Mouse (Mus musculus) MEL (cell line): ENCODE data around the gene Rassf5. TPM values are rescaled to one million over a fixed set of nuclear protein-coding genes. Genes with fewer than 3 reads are reported as not detected.

Source experiments
- DNase-seq: peaks from one replicate; pipeline ENCODE4 v3.0.0; 2011; ENCODE audit warnings: low read depth, low spot score
- H3K27ac ChIP-seq: 2 replicates; pipeline ENCODE4 v1.5.1; 2012; ENCODE audit warnings: low read depth, mild to moderate bottlenecking, control low read depth, low read length, moderate library complexity; ENCODE audit not compliant: control insufficient read depth
- H3K27me3 ChIP-seq, 2 experiments: fragments of 150-350 bp in 1 of 2; sonication (generic) in 1 of 2; 2 replicates each; pipeline ENCODE4 v1.6.1; 2012; ENCODE audit warnings: low read length in 2 of 2, mild to moderate bottlenecking in 2 of 2, improper control_type of control experiment in 1 of 2, moderate library complexity in 1 of 2; ENCODE audit not compliant: insufficient read depth in 2 of 2, control insufficient read depth in 1 of 2
- H3K36me3 ChIP-seq, 2 experiments: 2 replicates each; pipeline ENCODE4 v1.6.1; 2012 to 2014; ENCODE audit warnings: low read length in 2 of 2, improper control_type of control experiment in 1 of 2, inconsistent platforms in 1 of 2, mild to moderate bottlenecking in 1 of 2; ENCODE audit not compliant: insufficient read depth in 2 of 2, control insufficient read depth in 1 of 2
- H3K4me1 ChIP-seq, 2 experiments: fragments of 150-350 bp in 1 of 2; sonication (generic) in 1 of 2; 2 replicates each; pipeline ENCODE4 v1.6.1; 2012; ENCODE audit warnings: low read length in 2 of 2, improper control_type of control experiment in 1 of 2, mild to moderate bottlenecking in 1 of 2; ENCODE audit not compliant: insufficient read depth in 2 of 2, control insufficient read depth in 1 of 2
- H3K4me3 ChIP-seq, 2 experiments: fragments of 150-350 bp in 1 of 2; sonication (generic) in 1 of 2; 2 replicates each; pipeline ENCODE4 v1.5.1; 2012; ENCODE audit warnings: low read depth in 2 of 2, low read length in 2 of 2, mild to moderate bottlenecking in 2 of 2, moderate library complexity in 2 of 2, control low read depth in 1 of 2, improper control_type of control experiment in 1 of 2; ENCODE audit not compliant: control insufficient read depth in 1 of 2, insufficient read depth in 1 of 2
- H3K79me2 ChIP-seq: 2 replicates; pipeline ENCODE4 v1.6.1; 2012; ENCODE audit warnings: mild to moderate bottlenecking, low read length, moderate library complexity; ENCODE audit not compliant: control insufficient read depth, poor library complexity, insufficient read depth
- H3K9ac ChIP-seq: 2 replicates; pipeline ENCODE4 v1.6.1; 2012; ENCODE audit warnings: low read depth, mild to moderate bottlenecking, control low read depth, low read length, moderate library complexity; ENCODE audit not compliant: control insufficient read depth, poor library complexity, severe bottlenecking
- H3K9me3 ChIP-seq: fragments of 150-350 bp; sonication (generic); replicated peaks from 2 replicates; pipeline ENCODE4 v1.6.1; 2012; ENCODE audit warnings: mild to moderate bottlenecking, low read length, improper control_type of control experiment, moderate library complexity; ENCODE audit not compliant: insufficient read depth
- CHD1 ChIP-seq: IDR thresholded peaks from 2 replicates; pipeline ENCODE4 v1.6.1; 2012; ENCODE audit warnings: low read depth, mild to moderate bottlenecking, inconsistent platforms, low read length, improper control_type of control experiment
- ELF1 ChIP-seq: IDR thresholded peaks from 2 replicates; pipeline ENCODE4 v1.6.1; 2014; ENCODE audit warnings: low read depth, mild to moderate bottlenecking, inconsistent platforms, low read length, improper control_type of control experiment, moderate library complexity
- ETS1 ChIP-seq: IDR thresholded peaks from 2 replicates; pipeline ENCODE4 v1.6.1; 2012; ENCODE audit warnings: low read depth, mild to moderate bottlenecking, inconsistent platforms, low read length, improper control_type of control experiment, moderate library complexity
- JUND ChIP-seq: IDR thresholded peaks from 2 replicates; pipeline ENCODE4 v1.6.1; 2011; ENCODE audit warnings: low read depth, mild to moderate bottlenecking, improper control_type of control experiment, low read length
- MAFK ChIP-seq: IDR thresholded peaks from 2 replicates; pipeline ENCODE4 v1.6.1; 2011; ENCODE audit warnings: low read depth, mild to moderate bottlenecking, low read length, improper control_type of control experiment, borderline replicate concordance
- MAZ ChIP-seq: IDR thresholded peaks from 2 replicates; pipeline ENCODE4 v1.6.1; 2012; ENCODE audit warnings: low read depth, mild to moderate bottlenecking, inconsistent platforms, low read length, improper control_type of control experiment
- RCOR1 ChIP-seq: IDR thresholded peaks from 2 replicates; pipeline ENCODE4 v1.6.1; 2012; ENCODE audit warnings: low read depth, mild to moderate bottlenecking, inconsistent platforms, low read length, improper control_type of control experiment
- SIN3A ChIP-seq: IDR thresholded peaks from 2 replicates; pipeline ENCODE4 v1.6.1; 2012; ENCODE audit warnings: low read length, improper control_type of control experiment, inconsistent platforms
- SMC3 ChIP-seq: IDR thresholded peaks from 2 replicates; pipeline ENCODE4 v1.6.1; 2011; ENCODE audit warnings: low read depth, low read length, improper control_type of control experiment
- TAL1 ChIP-seq: IDR thresholded peaks from 2 replicates; pipeline ENCODE4 v1.6.1; 2012; ENCODE audit warnings: mild to moderate bottlenecking, inconsistent platforms, low read length, moderate library complexity, mixed read lengths
- TBP ChIP-seq: IDR thresholded peaks from 2 replicates; pipeline ENCODE4 v1.8.0; 2011; ENCODE audit warnings: low read depth, low read length, improper control_type of control experiment
- TCF12 ChIP-seq: IDR thresholded peaks from 2 replicates; pipeline ENCODE4 v1.6.1; 2014; ENCODE audit warnings: low read depth, mild to moderate bottlenecking, inconsistent platforms, low read length, improper control_type of control experiment, moderate library complexity
- ZKSCAN1 ChIP-seq: IDR thresholded peaks from 2 replicates; pipeline ENCODE4 v1.6.1; 2012; ENCODE audit warnings: low read depth, mild to moderate bottlenecking, inconsistent platforms, low read length, improper control_type of control experiment, moderate library complexity
- ZNF384 ChIP-seq: IDR thresholded peaks from 2 replicates; pipeline ENCODE4 v1.6.1; 2012; ENCODE audit warnings: low read depth, mild to moderate bottlenecking, inconsistent platforms, low read length, improper control_type of control experiment
- polyA plus RNA-seq, 2 experiments: library from polyadenylated mRNA; stranded (reverse) in 1 of 2; unstranded in 1 of 2; fragments of >175 nt in 1 of 2; fragments of >200 nt in 1 of 2; gene quantifications; 2 replicates each; pipeline versions ENCODE4 v1.2.1 to v1.2.4; 2012; ENCODE audit warnings: low replicate concordance in 2 of 2, low read depth in 1 of 2; ENCODE audit not compliant: insufficient read length in 2 of 2, insufficient read depth in 1 of 2, missing spikeins in 1 of 2
- total RNA-seq: library from RNA; depleted of rRNA; stranded (reverse); fragments of 300-350 nt; gene quantifications from 2 replicates; pipeline ENCODE4 v1.2.3, GENCODE M21; 2012; rRNA removed

Gene Rassf5
- total and polyA plus RNA-seq, 3 experiments, result 14.8 to 28.8 TPM; not detected in 1

- no peaks in the 10 kb centered on the region for H3K27me3 ChIP-seq
- no peak overlapping the region for H3K27ac ChIP-seq
- no peak for DNase-seq
- peaks cover 19 to 20% of the 10 kb centered on the region in 2 experiments for H3K4me1 ChIP-seq
- no peaks in the 10 kb centered on the region for H3K9me3 ChIP-seq
- H3K79me2 ChIP-seq, result peaks cover 9% of the 10 kb centered on the region
- H3K9ac ChIP-seq, result no peak overlapping the region
- H3K36me3 ChIP-seq, result peaks cover 3 to 25% of the 10 kb centered on the region in 2 experiments
- no peak overlapping the region for H3K4me3 ChIP-seq
- no peak for TF ChIP-seq MAFK
- TF ChIP-seq RCOR1, result no peak
- TF ChIP-seq SMC3, result no peak
- no peak for TF ChIP-seq SIN3A
- TF ChIP-seq ELF1, result no peak
- TF ChIP-seq MAZ, result no peak
- TF ChIP-seq TCF12, result no peak
- TF ChIP-seq TAL1, result no peak
- TF ChIP-seq ZNF384, result no peak
- no peak for TF ChIP-seq ETS1
- no peak for TF ChIP-seq ZKSCAN1
- TF ChIP-seq TBP, result no peak
- no peak for TF ChIP-seq CHD1
- TF ChIP-seq JUND, result no peak
These were observed 110.8 kb downstream of the Rassf5 start for GRCm38 (mm10) chr1:131134231-131134630.

Other genes with a start within 250 kb of the Rassf5 start
- gene Il10, start 225.4 kb downstream of the Rassf5 start, total RNA-seq, result not detected in 2 replicates
- gene Il10, start 225.4 kb downstream of the Rassf5 start, polyA plus RNA-seq, result not detected
- 51.7 and 53.2 TPM in 2 replicates for gene Mapkapk2, start 147.4 kb downstream of the Rassf5 start, total RNA-seq
- 10 to 100 TPM in 1 of 2 experiments, not detected in 1; 85.4 TPM for gene Mapkapk2, start 147.4 kb downstream of the Rassf5 start, polyA plus RNA-seq
- 7.9 and 8.6 TPM in 2 replicates for gene Dyrk3, start 106.9 kb downstream of the Rassf5 start, total RNA-seq
- gene Dyrk3, start 106.9 kb downstream of the Rassf5 start, polyA plus RNA-seq, result 10 to 100 TPM in 1 of 2 experiments, not detected in 1; 11.8 TPM
- 29.3 and 31.0 TPM in 2 replicates for gene Eif2d, start 92.1 kb downstream of the Rassf5 start, total RNA-seq
- gene Eif2d, start 92.1 kb downstream of the Rassf5 start, polyA plus RNA-seq, result 10 to 100 TPM in 1 of 2 experiments, not detected in 1; 43.6 TPM
- 3.5 and 4.0 TPM in 2 replicates for gene Ikbke, start 34.3 kb upstream of the Rassf5 start, total RNA-seq
- gene Ikbke, start 34.3 kb upstream of the Rassf5 start, polyA plus RNA-seq, result 1 to 10 TPM in 1 of 2 experiments, not detected in 1; 7.2 TPM